Comparison of ENCODE assay signal across 8 mouse cellular contexts in the genomic region with DNA sequence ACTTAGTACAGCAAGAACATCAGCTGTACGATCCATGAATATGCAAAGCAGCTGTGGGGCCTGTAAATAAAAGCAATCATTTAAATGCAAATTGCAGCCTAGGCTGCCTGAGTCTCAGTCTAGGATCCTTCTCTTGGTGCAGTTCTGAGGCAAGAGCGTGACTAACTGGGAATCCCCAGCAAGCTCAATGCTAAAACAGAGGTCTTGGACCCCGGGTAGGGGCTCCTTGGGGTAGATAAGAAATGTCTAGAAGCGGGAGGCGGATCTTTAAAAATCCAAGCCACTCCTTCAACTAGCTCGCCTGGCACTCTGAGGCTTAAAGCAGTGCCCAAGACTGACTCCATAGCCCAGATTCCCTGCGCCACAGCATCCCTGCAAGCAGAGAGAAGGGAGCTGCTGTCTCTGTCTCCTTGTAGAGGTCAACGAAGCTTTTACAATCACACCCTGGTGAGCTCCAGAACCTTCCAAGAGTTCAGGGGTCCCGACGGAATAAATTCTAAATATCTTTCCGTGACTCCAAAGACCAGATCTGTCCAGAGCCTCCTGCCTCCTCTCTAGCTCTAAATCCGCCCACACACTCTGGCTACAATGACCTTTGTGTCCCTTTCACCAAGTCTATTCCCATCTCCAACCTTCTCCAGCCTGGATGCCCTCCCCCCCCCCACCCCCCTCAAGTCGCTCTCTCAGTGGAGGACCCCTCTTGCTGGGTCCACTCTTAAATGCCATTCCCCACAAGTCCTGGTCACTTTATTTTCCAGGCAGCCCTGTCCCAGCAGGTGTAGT. TPM values are rescaled to one million over a fixed set of nuclear protein-coding genes. Genes with fewer than 3 reads are reported as not detected.
DNase-seq lines count a peak whose midpoint lies in the region; ATAC-seq lines count a peak whose summit lies in the region.

No protein-coding gene starts in this region.

- H3K9me3 ChIP-seq in heart, embryonic 15.5 days (replicated peaks) = no peaks in the 10 kb centered on the region
- H3K9me3 ChIP-seq in heart, embryonic 10.5 days = no peaks in the 10 kb centered on the region
- no peaks in the 10 kb centered on the region for H3K9me3 ChIP-seq in forebrain, embryonic 13.5 days (replicated peaks)
- no peaks in the 10 kb centered on the region for H3K9me3 ChIP-seq in midbrain, embryonic 13.5 days

- WGBS in heart, embryonic 15.5 days = 42% methylated on average over 13 of the region's 13 CpGs
- 33% methylated on average over 13 of the region's 13 CpGs for WGBS in heart, embryonic 10.5 days
- WGBS in forebrain, embryonic 13.5 days = 13% methylated on average over 13 of the region's 13 CpGs
- 6% methylated on average over 13 of the region's 13 CpGs for WGBS in midbrain, embryonic 13.5 days

- H3K4me3 ChIP-seq in heart, embryonic 15.5 days = peak overlapping the region; percentile 68
- H3K4me3 ChIP-seq in heart, embryonic 10.5 days = no peak overlapping the region
- peak overlapping the region; percentile 66 for H3K4me3 ChIP-seq in forebrain, embryonic 13.5 days
- H3K4me3 ChIP-seq in midbrain, embryonic 13.5 days (replicated peaks) = peak overlapping the region; percentile 63

- H3K36me3 ChIP-seq in heart, embryonic 15.5 days = no peaks in the 10 kb centered on the region
- H3K36me3 ChIP-seq in heart, embryonic 10.5 days = no peaks in the 10 kb centered on the region
- no peaks in the 10 kb centered on the region for H3K36me3 ChIP-seq in forebrain, embryonic 13.5 days (ENCODE audit: poor library complexity, severe bottlenecking)
- H3K36me3 ChIP-seq in midbrain, embryonic 13.5 days = no peaks in the 10 kb centered on the region

- H3K4me2 ChIP-seq in heart, embryonic 15.5 days = peak overlapping the region; percentile 94
- H3K4me2 ChIP-seq in forebrain, embryonic 13.5 days = peak overlapping the region; percentile 90
- H3K4me2 ChIP-seq in midbrain, embryonic 13.5 days (replicated peaks) = peak overlapping the region; percentile 89

- no peaks in the 10 kb centered on the region for H3K27me3 ChIP-seq in heart, embryonic 15.5 days
- peaks cover 35% of the 10 kb centered on the region; the same call in 1 of the 2 replicates for H3K27me3 ChIP-seq in heart, embryonic 10.5 days (ENCODE audit: insufficient read depth, poor library complexity, severe bottlenecking)
- H3K27me3 ChIP-seq in forebrain, embryonic 13.5 days = peaks cover 6% of the 10 kb centered on the region; the same call in 1 of the 2 replicates
- H3K27me3 ChIP-seq in midbrain, embryonic 13.5 days = no peaks in the 10 kb centered on the region

- peaks cover 34% of the 10 kb centered on the region for H3K4me1 ChIP-seq in heart, embryonic 15.5 days (replicated peaks)
- H3K4me1 ChIP-seq in heart, embryonic 10.5 days = peaks cover 46% of the 10 kb centered on the region
- H3K4me1 ChIP-seq in forebrain, embryonic 13.5 days = peaks cover 69% of the 10 kb centered on the region
- peaks cover 65% of the 10 kb centered on the region for H3K4me1 ChIP-seq in midbrain, embryonic 13.5 days (replicated peaks)

- no peak for ATAC-seq in heart, embryonic 15.5 days (replicated peaks; ENCODE audit: insufficient number of reproducible peaks, insufficient read depth, low FRiP score, low read depth)
- peak; percentile 23 for ATAC-seq in forebrain, embryonic 13.5 days
- ATAC-seq in midbrain, embryonic 13.5 days = peak; percentile 21

- no peak for DNase-seq in heart, embryonic 10.5 days (ENCODE audit: low spot score)
- peak; percentile 54 for DNase-seq in NIH3T3 (ENCODE audit: low read depth)
- no peak for DNase-seq in gastrocnemius, adult 8-10 months (ENCODE audit: low spot score in 2 of 2)
- no peak for DNase-seq in left cerebral cortex, adult 9 months (ENCODE audit: low spot score in 2 of 2)
- no peak for DNase-seq in spleen, adult 18-20 months

- H3K9ac ChIP-seq in heart, embryonic 15.5 days = peak overlapping the region; percentile 32; the same call in 1 of the 2 replicates
- peak overlapping the region; percentile 79 for H3K9ac ChIP-seq in forebrain, embryonic 13.5 days
- peak overlapping the region; percentile 80; the same call in 1 of the 2 replicates for H3K9ac ChIP-seq in midbrain, embryonic 13.5 days (replicated peaks)

- no peak overlapping the region for H3K27ac ChIP-seq in heart, embryonic 15.5 days
- H3K27ac ChIP-seq in heart, embryonic 10.5 days = no peak overlapping the region
- H3K27ac ChIP-seq in forebrain, embryonic 13.5 days = peak overlapping the region; percentile 85
- H3K27ac ChIP-seq in midbrain, embryonic 13.5 days = peak overlapping the region; percentile 79

RNA-seq across cellular contexts. Expression of a gene that starts 2.2 kb away (rescaled TPM):
- polyA plus RNA-seq in heart, embryonic 15.5 days (2015; fragmentation: Nextera tagmentation; extraction: Ambion mirVana) = 4.9 and 6.0 TPM in 2 replicates
- 2.8 and 3.0 TPM in 2 replicates for polyA plus RNA-seq in heart, embryonic 10.5 days (2016; fragmentation: Nextera tagmentation; extraction: Ambion mirVana)
- 8.4 and 9.7 TPM in 2 replicates for polyA plus RNA-seq in forebrain, embryonic 13.5 days (2015; fragmentation: Nextera tagmentation; extraction: Ambion mirVana)
- 7.2 and 7.6 TPM in 2 replicates for polyA plus RNA-seq in midbrain, embryonic 13.5 days (2015; fragmentation: Nextera tagmentation; extraction: Ambion mirVana)
- 10 to 100 TPM; 13.9 to 24.2 (median 19.7) TPM for total RNA-seq in gastrocnemius, adult 8-10 months (2022)

Comparison
In these comparisons a context has a peak if more than half of its experiments do, and no peak if none do; other contexts are left out.
1. H3K27ac ChIP-seq: peak in forebrain, embryonic 13.5 days (single experiment) and midbrain, embryonic 13.5 days (single experiment); none in heart, embryonic 15.5 days (single experiment) and heart, embryonic 10.5 days (single experiment).
2. Peak in every context shown above with its lines, with median percentiles within 50 percentile points of each other: H3K4me2 ChIP-seq and H3K9ac ChIP-seq.